Mouse (Mus musculus): ENCODE measurements at regions not wholly inside any gene's neighbourhood (a gene's known extent, or its start where the extent isn't known, plus 50 kb on each side); places are given as distances from the start of the nearest gene placed in this dataset.

- DNase-seq, result peak in 1 of 2 experiments; percentile 26
Measured at GRCm38 (mm10) chr9:62590407-62591195, 53.8 kb upstream of the Coro2b start.

GRCm38 (mm10) chr9:62591196-62591485 is 54.3 kb upstream of the Coro2b start:
- DNase-seq, result peak in 1 of 2 experiments; percentile 48

GRCm38 (mm10) chr9:62598056-62598455 is 61.2 kb upstream of the Coro2b start:
- DNase-seq, result no peak

- no peak for DNase-seq
Measured at GRCm38 (mm10) chr9:62598956-62599355, 62.1 kb upstream of the Coro2b start.

GRCm38 (mm10) chr9:62610526-62610925 is 67.1 kb upstream of the Itga11 start:
- no peak for DNase-seq

- DNase-seq, result peak; percentile 42 to 63
Measured at GRCm38 (mm10) chr9:62611452-62611851, 66.2 kb upstream of the Itga11 start.

- no peak for DNase-seq
Measured at GRCm38 (mm10) chr9:62613053-62613452, 64.6 kb upstream of the Itga11 start.

- no peak for DNase-seq
Measured at GRCm38 (mm10) chr9:62613806-62614205, 63.8 kb upstream of the Itga11 start.

- DNase-seq, result no peak
Measured at GRCm38 (mm10) chr9:62614950-62615349, 62.7 kb upstream of the Itga11 start.

GRCm38 (mm10) chr9:62615799-62616198 is 61.8 kb upstream of the Itga11 start:
- no peak for DNase-seq

- DNase-seq, result no peak
Measured at GRCm38 (mm10) chr9:62618994-62619393, 58.6 kb upstream of the Itga11 start.

- peak in 1 of 2 experiments; percentile 41 for DNase-seq
Measured at GRCm38 (mm10) chr9:62620901-62621445, 56.7 kb upstream of the Itga11 start.

GRCm38 (mm10) chr9:62622106-62622505 is 55.5 kb upstream of the Itga11 start:
- DNase-seq, result no peak

GRCm38 (mm10) chr9:62624562-62625044 is 53.0 kb upstream of the Itga11 start:
- DNase-seq, result no peak

GRCm38 (mm10) chr9:62627071-62628000 is 50.3 kb upstream of the Itga11 start:
- peak; percentile 68 to 79 for DNase-seq
